37 mouse cellular contexts compared by ENCODE assay signal in the genomic region with DNA sequence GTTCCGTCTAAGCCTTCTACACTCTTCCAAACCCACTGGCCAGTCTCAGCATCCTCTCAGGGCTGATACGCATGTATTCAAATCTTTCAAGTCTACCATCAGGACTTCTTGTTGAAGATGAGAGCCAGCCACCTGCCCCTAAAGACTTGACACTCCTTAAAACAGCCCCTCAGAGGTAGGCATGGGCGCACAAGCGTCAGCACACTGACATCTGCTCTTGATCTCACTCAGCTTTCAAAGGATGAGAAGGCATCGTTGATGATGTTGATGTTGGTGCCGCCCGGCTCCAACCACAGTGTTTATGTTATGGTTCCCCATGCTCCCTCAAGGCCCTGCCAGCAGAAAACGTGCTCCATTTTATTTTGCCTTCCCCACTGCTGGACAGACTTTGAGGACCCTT. TPM values are rescaled to one million over a fixed set of nuclear protein-coding genes. Genes with fewer than 3 reads are reported as not detected.
"Had no signal": no experiment of that assay in that cellular context is flagged by ENCODE, and none has a peak within 500 bp of the region (broad histone marks: within the 10 kb centered on the region; RNA-seq: fewer than 3 reads in every experiment).

No protein-coding gene starts in this region.

- H3K27ac ChIP-seq: limb, embryonic 12.5 days; limb, embryonic 13.5 days; limb, embryonic 15.5 days; liver, embryonic 12.5 days; liver, embryonic 13.5 days; liver, embryonic 14.5 days; liver, embryonic 15.5 days; lung, embryonic 15.5 days; macrophage; midbrain, embryonic 10.5 days; midbrain, embryonic 12.5 days; midbrain, embryonic 13.5 days; midbrain, embryonic 15.5 days; neural tube, embryonic 12.5 days; neural tube, embryonic 13.5 days had no signal

- DNase-seq: left cerebral cortex, postnatal 4 days; liver; liver, embryonic 13.5 days; liver, postnatal 0 days; lung, adult 18-20 months; lung, adult 2 months; lung, embryonic 14.5 days; lung, postnatal 10 days; lung, postnatal 14 days; lung, postnatal 36 days; lung, postnatal 4 days; midbrain, embryonic 14.5 days had no signal

- H3K27me3 ChIP-seq: limb, embryonic 12.5 days; limb, embryonic 15.5 days; liver, embryonic 12.5 days; liver, embryonic 13.5 days; liver, embryonic 15.5 days; lung, embryonic 15.5 days; megakaryocyte, embryonic 14.5 days; midbrain, embryonic 12.5 days; midbrain, embryonic 13.5 days; midbrain, embryonic 15.5 days; neural tube, embryonic 12.5 days had no signal

- H3K4me3 ChIP-seq: limb, embryonic 12.5 days; limb, embryonic 13.5 days; limb, embryonic 15.5 days; liver, embryonic 12.5 days; liver, embryonic 13.5 days; liver, embryonic 15.5 days; lung, embryonic 15.5 days; megakaryocyte, embryonic 14.5 days; midbrain, embryonic 10.5 days; midbrain, embryonic 12.5 days; midbrain, embryonic 13.5 days; midbrain, embryonic 15.5 days; myocyte; neural tube, embryonic 12.5 days; neural tube, embryonic 13.5 days had no signal

- H3K9ac ChIP-seq: limb, embryonic 12.5 days; limb, embryonic 13.5 days; limb, embryonic 15.5 days; liver, embryonic 12.5 days; liver, embryonic 13.5 days; liver, embryonic 14.5 days; liver, embryonic 15.5 days; liver, postnatal 0 days; lung, embryonic 14.5 days; lung, embryonic 15.5 days; midbrain, embryonic 12.5 days; midbrain, embryonic 13.5 days; midbrain, embryonic 15.5 days; neural tube, embryonic 12.5 days; neural tube, embryonic 13.5 days had no signal

- H3K4me2 ChIP-seq: limb, embryonic 12.5 days; limb, embryonic 13.5 days; limb, embryonic 15.5 days; liver, embryonic 11.5 days; liver, embryonic 12.5 days; liver, embryonic 13.5 days; liver, embryonic 15.5 days; lung, embryonic 14.5 days; lung, embryonic 15.5 days; midbrain, embryonic 11.5 days; midbrain, embryonic 12.5 days; midbrain, embryonic 13.5 days; midbrain, embryonic 15.5 days; neural tube, embryonic 12.5 days; neural tube, embryonic 13.5 days had no signal

- H3K9me3 ChIP-seq: limb, embryonic 12.5 days; limb, embryonic 13.5 days; limb, embryonic 15.5 days; liver, embryonic 12.5 days; liver, embryonic 13.5 days; liver, embryonic 15.5 days; lung, embryonic 15.5 days; megakaryocyte, embryonic 14.5 days; midbrain, embryonic 10.5 days; midbrain, embryonic 12.5 days; midbrain, embryonic 13.5 days; midbrain, embryonic 15.5 days; neural tube, embryonic 12.5 days; neural tube, embryonic 13.5 days had no signal

- H3K4me1 ChIP-seq: limb, embryonic 15.5 days; liver, embryonic 12.5 days; liver, embryonic 13.5 days; liver, embryonic 15.5 days; lung, embryonic 15.5 days; megakaryocyte, embryonic 14.5 days; midbrain, embryonic 15.5 days; neural tube, embryonic 12.5 days; neural tube, embryonic 13.5 days had no signal

- ATAC-seq: liver, embryonic 12.5 days; liver, postnatal 0 days; lung, postnatal 0 days; midbrain, embryonic 13.5 days; midbrain, embryonic 15.5 days; midbrain, embryonic 16.5 days had no signal

- H3K36me3 ChIP-seq: limb, embryonic 12.5 days; limb, embryonic 13.5 days; limb, embryonic 15.5 days; liver, embryonic 12.5 days; liver, embryonic 13.5 days; liver, embryonic 15.5 days; lung, embryonic 15.5 days; midbrain, embryonic 10.5 days; midbrain, embryonic 12.5 days; midbrain, embryonic 13.5 days; midbrain, embryonic 15.5 days; neural tube, embryonic 12.5 days; neural tube, embryonic 13.5 days had no signal

RNA-seq across cellular contexts. Expression of a gene that starts 50.7 kb away (rescaled TPM):
- total RNA-seq: liver, adult 2 months; megakaryocyte-erythroid progenitor cell, adult 5-6 weeks; monocyte, adult 5-6 weeks had no signal
- polyA plus RNA-seq: liver, adult 2 months; liver, embryonic 12.5 days; liver, embryonic 15.5 days; liver, embryonic 16.5 days; liver, postnatal 0 days; lung, adult 2 months; lung, embryonic 14.5 days; lung, embryonic 15.5 days; lung, embryonic 16.5 days; lung, postnatal 0 days; macrophage had no signal
